Mouse (Mus musculus) fat pad, adult 2 months (tissue): Measurements from ENCODE around the gene Adamts3.

Experiments used
- DNase-seq: peaks from one replicate; pipeline ENCODE4 v3.0.0-alpha.2; 2011; ENCODE audit warnings: low read depth, low spot score; ENCODE audit errors: extremely low read depth

Gene Adamts3

DNA sequence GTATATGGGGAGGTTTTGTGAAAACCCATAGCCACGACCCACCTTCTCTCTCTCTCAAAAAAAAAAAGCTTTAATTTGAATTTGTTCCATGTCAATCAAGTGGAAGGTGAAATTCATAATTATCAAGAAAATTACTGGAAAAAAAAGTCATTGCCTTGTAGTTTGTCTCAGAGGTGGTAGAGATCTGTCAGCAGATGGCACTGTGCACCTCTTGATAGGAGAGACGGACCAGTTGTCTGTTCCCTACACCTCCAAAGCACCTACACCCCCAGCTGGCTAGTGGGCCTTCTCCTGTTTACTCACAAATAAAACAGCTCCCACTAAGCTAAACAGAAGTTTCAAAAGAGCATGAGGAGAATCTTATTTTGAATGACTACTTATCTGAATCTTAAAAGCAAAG is 168.6 kb downstream of the Adamts3 start:
- no peak for DNase-seq

DNA sequence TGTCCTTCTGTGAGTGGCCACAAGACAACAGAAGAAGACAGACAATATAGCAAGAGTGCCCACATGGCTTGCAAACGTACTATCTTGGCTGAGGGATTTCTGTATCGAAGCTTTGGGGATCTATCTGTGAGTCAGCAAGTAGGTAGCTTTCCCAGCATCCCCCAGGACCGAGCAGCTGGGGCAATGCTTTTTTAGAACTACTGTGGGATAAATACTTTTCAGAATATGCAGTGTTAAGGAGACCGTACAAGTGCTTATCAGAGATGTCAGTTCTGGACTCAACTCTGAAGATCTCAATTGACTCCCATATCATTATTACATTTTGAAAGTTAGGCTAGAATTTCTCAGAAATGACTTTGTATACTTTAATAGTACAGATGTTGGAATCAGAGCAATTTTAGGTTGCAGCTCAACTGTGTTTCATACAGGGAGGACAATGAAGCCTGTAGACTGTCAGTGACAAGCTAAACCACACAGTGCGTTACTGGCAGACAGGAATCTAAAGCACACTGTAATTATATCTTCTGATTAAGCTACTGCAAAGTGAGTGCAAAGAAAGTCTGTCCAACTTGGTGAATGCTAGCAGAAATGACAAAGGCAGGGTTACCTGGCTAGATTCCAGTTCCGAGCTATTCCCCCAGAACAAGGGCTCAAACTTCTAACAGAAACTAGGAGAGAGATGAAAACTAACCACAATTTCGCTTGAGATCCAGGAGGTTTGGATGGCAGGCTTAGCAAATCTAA is 171.8 kb downstream of the Adamts3 start:
- DNase-seq, result no peak

DNA sequence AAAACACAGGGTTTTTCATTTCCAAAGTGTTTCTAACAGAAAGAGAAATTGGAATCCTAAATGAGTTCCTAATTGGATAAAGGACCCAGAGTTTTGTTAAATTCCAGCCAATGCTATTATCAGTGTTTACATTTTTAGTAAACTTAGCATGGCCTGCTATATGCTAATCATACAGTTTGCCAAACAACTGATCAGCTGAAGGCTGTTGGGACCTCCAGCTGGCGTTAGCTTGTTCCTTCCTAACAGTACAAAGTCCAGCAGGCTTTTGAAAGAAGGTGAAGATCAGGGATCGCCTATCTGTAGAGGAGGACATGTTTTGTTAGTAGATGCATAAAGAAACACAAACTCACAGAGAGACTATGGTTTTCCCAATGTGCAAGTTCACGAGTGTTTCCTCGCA is 173.7 kb downstream of the Adamts3 start:
- DNase-seq, result no peak

DNA sequence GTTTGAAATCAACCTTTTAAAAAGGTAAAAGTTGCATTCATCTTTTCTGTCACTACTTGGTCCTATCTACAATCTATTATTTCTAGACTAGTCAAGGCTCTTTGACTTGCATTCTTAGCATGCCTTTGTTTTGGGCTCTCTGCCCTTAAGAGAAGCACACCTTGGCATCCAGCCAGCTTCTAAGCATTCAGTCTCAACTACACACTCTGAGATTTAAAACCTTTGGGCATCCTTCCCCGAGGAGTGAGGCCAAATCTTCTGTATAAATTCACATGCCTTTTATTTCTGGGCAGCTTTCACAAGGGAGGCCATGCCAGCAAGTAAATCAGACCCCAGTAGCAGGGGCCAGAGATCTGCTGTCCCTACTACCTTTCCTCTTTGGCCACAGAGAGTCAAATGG is 178.9 kb downstream of the Adamts3 start:
- DNase-seq, result no peak

DNA sequence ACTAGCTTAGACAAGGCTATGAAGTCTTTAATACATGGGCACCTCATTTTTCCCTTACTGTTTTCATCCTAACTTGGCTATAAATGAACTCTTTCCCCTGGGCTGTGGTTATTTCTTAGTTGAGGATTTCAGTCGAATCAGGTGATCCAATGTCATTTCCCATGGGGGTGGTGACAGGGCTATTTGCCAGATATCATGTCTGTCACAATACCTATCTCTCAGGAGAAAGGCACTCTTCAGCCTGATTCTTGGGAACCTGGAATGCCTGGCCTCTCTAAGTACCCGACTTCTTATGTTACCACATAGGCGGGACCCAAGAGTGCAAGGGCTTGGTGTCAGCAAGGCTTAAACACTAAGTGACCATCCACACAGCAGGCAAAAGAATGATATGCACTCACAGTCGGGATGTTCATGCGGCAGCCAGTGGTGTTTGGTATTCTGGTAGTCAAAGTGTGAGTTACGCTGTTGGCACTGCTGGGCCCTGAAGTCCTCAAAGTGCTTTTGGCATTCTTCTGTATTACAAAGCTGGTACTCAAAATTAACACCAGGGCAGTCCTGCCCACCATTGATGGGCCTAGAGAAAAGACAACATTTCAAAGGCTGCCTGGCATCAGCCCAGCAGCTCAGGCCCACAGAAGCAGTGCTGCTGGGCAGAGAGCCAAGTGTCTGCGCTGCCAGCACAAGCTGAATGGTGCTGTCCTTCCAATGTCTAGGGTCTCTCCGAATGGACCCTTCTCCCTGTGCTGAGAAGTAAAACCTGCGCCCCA is 181.7 kb downstream of the Adamts3 start:
- DNase-seq, result no peak

DNA sequence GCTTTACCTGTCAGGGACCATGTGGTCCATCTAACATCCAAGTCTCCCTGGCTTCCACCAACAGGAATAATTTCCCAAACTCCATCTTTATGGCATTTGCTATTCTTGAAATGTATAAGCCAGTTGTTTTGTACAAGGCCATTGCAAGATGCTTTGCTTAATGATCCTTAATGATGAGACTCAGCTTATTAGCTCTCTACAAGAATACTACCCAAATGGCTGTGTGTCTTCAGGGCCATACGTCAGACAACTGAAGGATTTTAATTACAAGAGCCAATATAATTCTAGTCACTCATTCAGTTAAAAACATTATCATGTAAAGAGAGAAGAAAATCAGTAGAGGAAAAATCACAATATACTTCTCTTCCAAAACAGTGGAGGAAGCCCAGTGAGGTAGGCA is 195.3 kb downstream of the Adamts3 start:
- DNase-seq, result no peak

DNA sequence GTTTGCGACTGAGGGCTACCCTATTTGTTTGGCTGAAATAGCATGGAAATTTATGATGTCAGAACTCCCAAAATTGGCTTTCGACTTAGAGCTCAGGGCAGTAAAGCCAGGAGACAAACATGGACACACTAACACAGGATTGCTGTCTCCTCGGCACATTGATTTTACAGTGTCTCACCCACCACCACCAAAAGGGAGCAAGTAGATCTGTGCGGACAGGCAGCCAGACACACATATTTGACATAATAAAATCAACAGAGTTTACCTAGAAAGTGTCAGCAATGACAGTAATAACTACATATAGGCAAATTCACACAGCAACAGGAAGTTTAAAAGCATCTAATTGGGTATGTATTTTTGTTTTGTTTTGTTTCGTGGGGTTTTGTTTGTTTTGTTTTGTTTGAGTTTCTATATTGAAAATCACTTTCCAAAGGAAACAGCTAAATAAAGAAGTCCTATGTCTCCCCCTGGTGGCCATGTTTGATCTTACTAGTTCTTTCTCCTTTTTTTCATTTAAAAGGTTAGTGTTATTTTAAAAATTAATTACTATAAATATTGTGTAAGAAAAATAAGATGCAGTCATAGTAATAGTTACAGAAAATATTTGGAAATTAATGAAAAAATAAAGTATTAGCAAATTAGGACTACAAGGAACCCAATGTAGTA is 203.1 kb downstream of the Adamts3 start:
- DNase-seq, result no peak

DNA sequence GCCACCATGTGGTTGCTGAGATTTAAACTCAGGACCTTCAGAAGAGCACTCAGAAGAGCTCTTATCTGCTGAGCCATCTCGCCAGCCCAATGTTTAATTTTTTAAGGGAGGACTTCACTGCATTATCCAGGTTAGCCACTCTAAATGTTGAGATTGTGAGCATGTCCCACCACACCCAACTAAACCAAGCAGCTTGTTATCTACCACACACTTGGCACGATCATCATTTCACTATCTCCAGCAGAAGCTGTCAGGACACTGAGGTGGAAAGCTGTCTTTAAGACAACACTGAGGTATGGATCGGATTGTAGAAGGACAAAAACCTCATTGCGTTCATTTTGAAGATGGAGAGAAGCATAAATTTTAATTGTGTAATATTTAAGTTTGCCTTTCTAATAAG is 205.0 kb downstream of the Adamts3 start:
- DNase-seq, result no peak

DNA sequence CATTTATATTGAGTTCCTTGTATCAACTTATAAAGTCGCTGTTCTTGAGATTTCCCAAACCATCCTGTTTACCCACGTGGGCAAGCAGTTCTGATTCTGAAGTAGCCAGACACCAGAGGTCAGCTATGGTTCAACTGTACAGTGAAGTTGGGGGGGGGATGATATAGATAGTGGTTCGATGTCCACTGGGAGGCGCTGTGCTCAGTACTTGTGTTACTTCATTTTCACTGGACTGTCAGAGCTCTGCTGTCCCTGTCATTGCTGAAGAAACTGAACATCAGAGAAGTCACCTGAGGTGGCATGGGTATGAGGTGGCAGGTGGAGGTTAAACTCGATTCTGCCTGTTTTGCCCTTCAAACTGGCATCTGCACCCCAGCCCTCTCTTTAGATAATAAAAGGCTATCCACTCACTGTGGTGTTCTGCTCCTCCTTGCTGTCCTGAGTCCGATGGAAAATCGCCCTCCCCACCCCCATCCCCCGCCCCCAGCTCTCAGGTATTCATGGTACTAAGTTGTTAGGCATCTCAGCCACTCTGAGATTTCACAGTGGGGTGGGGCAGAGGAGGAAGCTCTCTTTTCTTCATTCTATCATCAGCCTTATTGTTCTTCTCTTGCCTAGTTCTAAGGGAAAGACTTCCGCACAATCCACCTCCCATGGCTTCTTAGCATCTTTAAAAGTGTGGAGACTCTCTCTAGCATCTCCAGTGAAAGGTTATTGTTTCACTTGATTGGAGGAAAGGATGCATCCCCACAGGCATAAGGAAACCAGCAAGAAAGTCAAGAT is 208.9 kb downstream of the Adamts3 start:
- DNase-seq, result no peak

DNA sequence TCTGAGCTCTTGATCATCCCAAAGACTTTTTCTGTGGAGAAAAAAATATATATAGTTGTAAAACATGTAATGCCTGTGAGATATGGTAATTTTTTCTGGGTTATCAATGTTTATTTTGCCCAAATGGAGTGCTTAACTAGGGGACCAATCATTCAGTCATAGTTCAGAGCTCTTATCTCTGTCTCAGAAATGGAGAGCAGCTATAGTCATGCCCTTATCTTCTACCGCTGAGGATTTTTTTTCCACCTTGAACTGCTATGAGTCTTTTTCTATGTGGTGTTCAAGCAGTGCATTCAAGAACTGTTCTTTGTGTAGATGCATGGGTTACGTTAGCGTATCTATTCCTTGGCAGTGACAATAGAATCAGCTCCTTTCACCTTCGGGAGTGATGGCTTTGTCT is 210.2 kb downstream of the Adamts3 start:
- no peak for DNase-seq

DNA sequence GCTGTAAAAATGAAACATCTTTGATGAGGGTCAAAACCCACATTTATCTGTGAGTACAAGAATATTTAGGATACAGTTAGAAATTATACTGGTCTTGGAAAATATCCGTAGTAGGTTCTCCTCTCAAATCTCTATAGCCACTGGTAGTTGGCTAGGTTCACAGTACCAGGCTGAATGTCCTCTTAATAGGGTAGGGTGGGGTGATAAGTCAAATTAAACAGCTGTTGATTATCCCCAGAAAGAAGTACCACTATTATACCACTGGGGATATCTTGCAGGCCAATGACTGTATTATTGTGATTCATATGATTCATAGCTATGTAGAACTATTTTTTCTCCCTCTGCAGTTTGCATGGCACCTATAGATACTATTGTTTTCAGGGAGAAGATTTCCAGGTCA is 228.8 kb downstream of the Adamts3 start:
- no peak for DNase-seq

DNA sequence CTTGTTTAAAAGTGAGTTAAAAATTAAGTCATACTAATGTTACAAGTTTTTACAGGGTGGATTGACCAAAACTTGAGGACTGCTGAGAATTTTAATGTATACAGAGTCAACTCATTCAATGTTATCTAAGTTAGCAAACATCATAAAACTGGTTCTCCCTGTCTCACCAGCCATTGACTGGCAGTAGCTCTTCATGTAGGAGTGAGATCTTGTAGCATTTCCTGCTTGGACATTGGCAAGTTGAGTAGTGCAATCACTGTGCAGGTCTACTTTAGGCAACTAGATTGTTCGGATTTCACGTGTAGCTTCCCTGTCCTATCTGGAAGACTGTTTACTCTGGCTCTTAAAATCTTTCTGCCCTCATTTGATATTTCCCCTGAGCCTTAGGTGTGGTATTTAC is 229.3 kb downstream of the Adamts3 start:
- peak; percentile 23 for DNase-seq

DNA sequence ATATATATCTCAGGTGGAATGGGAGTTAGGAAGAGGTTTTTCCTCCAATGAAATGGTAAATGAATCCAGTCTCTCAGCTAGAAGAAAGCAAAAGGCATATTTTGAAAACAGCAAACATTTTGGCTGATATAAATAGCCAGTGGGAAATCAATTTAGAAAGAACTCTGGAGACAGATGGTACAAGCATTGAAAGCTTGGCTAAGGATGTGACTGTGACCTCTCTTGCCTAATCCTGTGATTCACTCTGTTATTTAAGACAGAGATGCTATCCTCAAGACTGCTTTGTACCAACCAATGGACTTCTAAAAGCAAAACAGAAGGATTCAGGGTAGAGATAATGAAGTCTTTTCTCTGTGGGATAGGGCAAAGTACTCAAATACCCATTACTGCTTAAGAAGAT is 236.2 kb downstream of the Adamts3 start:
- DNase-seq, result no peak

DNA sequence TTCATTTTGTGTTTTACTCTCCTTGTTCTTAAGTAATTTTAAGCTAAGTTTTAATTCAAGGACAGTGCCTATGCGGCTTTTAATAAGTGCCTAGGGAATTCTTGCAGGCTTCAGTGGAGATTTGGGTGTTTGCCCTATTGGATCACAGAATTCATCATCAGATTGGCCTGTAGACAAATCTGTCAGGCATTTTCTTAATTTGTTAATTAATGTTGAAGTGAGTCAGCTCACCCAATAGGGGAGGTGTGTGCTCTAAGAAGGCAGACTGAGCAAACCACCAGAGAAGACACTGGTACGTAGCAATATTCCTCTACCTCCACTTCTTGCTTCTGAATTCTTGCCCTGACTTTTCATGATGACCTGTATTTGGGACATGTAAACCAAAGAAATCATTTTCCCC is 247.7 kb downstream of the Adamts3 start:
- DNase-seq, result no peak

DNA sequence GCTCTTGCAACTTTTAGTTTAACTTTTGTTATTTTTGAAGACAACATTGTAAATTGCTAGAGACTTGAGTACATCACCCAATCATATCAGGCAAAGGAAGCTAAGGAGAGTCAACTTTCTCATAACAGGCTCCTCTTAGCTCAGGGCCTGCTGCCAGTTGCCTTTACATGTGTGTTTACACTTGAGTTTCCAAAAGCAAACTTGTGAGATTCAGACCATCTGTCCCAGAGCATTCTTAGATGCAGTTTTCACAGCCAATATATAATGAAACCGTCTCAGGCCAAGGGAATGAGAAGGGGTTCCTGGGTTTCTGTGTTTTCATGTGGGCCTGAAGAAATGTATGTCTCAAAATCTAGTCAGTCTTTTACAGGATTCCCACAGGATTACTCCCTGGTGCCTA is 251.5 kb downstream of the Adamts3 start:
- DNase-seq, result no peak
